Mouse (Mus musculus) brown adipose tissue, adult 24 weeks (tissue): ENCODE data around the gene Ankrd45. TPM values are rescaled to one million over a fixed set of nuclear protein-coding genes. Genes with fewer than 3 reads are reported as not detected.

Experiments
- polyA plus RNA-seq: library from polyadenylated mRNA; stranded (reverse); fragments of >200 nt; gene quantifications from 2 replicates; pipeline ENCODE4 v1.2.4, GENCODE M21; 2012; ENCODE audit not compliant: missing spikeins, insufficient read depth, insufficient read length

Gene Ankrd45
- polyA plus RNA-seq, 1 experiment = not detected

Other genes starting within 250 kb of the Ankrd45 start
- gene Rc3h1, start 236.3 kb upstream of the Ankrd45 start, polyA plus RNA-seq = 13.5 and 13.6 TPM in 2 replicates
- 3.2 TPM in 1 of 2 replicates, not detected in the other for gene Serpinc1, start 164.1 kb upstream of the Ankrd45 start, polyA plus RNA-seq
- gene Zbtb37, start 107.8 kb upstream of the Ankrd45 start, polyA plus RNA-seq = 1.9 and 2.6 TPM in 2 replicates
- gene Dars2, start 72.0 kb upstream of the Ankrd45 start, polyA plus RNA-seq = 27.5 and 31.3 TPM in 2 replicates
- 1.3 and 1.5 TPM in 2 replicates for gene Cenpl, start 72.0 kb upstream of the Ankrd45 start, polyA plus RNA-seq
- gene Klhl20, start 11.2 kb upstream of the Ankrd45 start, polyA plus RNA-seq = 6.7 and 7.8 TPM in 2 replicates
- not detected in 2 replicates for gene Tex50, start 16.6 kb downstream of the Ankrd45 start, polyA plus RNA-seq
- 268 and 347 TPM in 2 replicates for gene Prdx6, start 108.5 kb downstream of the Ankrd45 start, polyA plus RNA-seq